Mouse (Mus musculus) subcutaneous adipose tissue, adult 2 months (tissue): ENCODE results near the gene Fth1. TPM values are rescaled to one million over a fixed set of nuclear protein-coding genes. Genes with fewer than 3 reads are reported as not detected.

Experiments
- polyA plus RNA-seq: library from polyadenylated mRNA; depleted of rRNA; stranded (reverse); fragments of >200 nt; gene quantifications from 2 replicates; pipeline ENCODE4 v1.2.3, GENCODE M21; 2012; ENCODE audit warnings: low replicate concordance; rRNA removed

The Fth1 gene
- 2,651 and 3,085 TPM in 2 replicates for polyA plus RNA-seq

DNA sequence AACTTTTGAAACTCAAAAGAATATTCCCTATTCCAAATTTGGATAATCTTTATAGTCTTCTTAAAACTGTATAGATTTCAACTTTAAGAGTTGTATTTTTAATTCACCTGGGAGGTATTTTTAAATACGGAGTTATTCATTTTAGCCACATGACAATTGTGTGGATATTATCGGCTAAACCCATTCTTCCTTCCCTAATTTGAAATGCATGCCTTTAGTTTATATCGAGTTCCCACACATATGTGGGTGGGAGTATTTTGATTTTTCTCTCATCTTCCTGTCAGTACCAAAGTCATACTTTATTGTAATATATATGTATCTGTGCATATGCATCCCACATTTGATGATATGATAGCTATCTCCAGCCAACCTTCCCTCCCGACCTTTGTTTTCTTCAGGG lies at the start of gene Fth1:
Gene Fth1 (plus strand): TSS at position 341 of the 400 bp plus-strand sequence.

GRCm38 (mm10) chr19:10001206-10001969 lies 21.0 kb downstream of the Fth1 start, which contains the start of the genes Best1 and Rab3il1:
Gene Best1 (minus strand): TSS chr19:10001633.
Gene Rab3il1 (plus strand): TSS chr19:10001669.

Other genes starting within 250 kb of the Fth1 start
- gene Scgb2a2, start 133.0 kb upstream of the Fth1 start, polyA plus RNA-seq: not detected in 2 replicates
- 5.6 and 19.3 TPM in 2 replicates for gene Incenp, start 81.0 kb upstream of the Fth1 start, polyA plus RNA-seq
- gene Best1, start 21.0 kb downstream of the Fth1 start, polyA plus RNA-seq: 1.4 and 2.2 TPM in 2 replicates
- 43.1 and 45.3 TPM in 2 replicates for gene Rab3il1, start 21.1 kb downstream of the Fth1 start, polyA plus RNA-seq
- 321 and 1,478 TPM in 2 replicates for gene Fads3, start 61.0 kb downstream of the Fth1 start, polyA plus RNA-seq
- gene Fads2, start 121.1 kb downstream of the Fth1 start, polyA plus RNA-seq: 27.4 and 79.0 TPM in 2 replicates
- gene Fads1, start 202.3 kb downstream of the Fth1 start, polyA plus RNA-seq: 38.6 and 77.2 TPM in 2 replicates
- 93.3 and 125 TPM in 2 replicates for gene Tmem258, start 223.4 kb downstream of the Fth1 start, polyA plus RNA-seq
- gene Fen1, start 223.6 kb downstream of the Fth1 start, polyA plus RNA-seq: 5.2 and 16.2 TPM in 2 replicates